In the genomic region with DNA sequence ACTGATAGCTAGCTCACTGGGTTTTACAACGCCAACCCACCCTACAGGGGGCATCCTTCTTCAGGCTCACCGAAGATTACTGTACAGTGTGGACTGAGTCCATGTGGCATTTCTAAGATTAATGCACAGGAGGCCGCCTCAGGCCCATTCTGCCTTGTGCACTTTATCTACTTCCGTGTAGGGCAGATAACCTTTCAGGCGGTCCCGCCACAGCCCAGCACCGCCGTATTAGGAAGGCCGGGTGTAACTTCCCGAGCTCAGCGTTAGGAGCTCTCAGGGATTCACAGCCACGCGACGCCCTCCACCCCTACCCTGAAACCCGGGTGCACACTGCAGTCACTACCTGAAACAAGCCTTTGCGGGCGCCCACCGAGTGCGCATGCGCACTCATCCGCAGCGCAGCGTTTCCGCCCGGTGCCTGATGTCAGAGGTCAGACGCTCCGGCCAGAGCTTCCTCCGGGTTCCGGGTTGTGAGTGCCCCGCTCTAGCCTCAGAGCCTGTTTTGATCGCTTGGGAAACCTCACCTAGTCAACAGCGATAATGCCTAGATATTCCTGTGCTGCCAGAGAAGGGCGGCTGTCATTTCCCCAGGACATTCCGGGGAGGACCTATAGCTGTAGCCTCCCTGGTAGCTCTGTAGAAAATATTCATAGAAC, we compare ENCODE assay signal across 8 mouse cellular contexts. TPM values are rescaled to one million over a fixed set of nuclear protein-coding genes. Genes with fewer than 3 reads are reported as not detected.
DNase-seq lines count a peak whose midpoint lies in the region; ATAC-seq lines count a peak whose summit lies in the region.

No protein-coding gene starts in this region.

- WGBS in intestine, embryonic 14.5 days, result 3% methylated on average over 34 of the region's 34 CpGs

- peak overlapping the region; percentile 45 for H3K9ac ChIP-seq in intestine, embryonic 14.5 days (ENCODE audit: low read length)

- peak overlapping the region; percentile 52 for H3K4me3 ChIP-seq in intestine, embryonic 14.5 days (ENCODE audit: low read depth, low read length)

- ATAC-seq in intestine, embryonic 14.5 days (replicated peaks; ENCODE audit: low FRiP score, low TSS enrichment, low read depth), result peak; percentile 92
- ATAC-seq in megakaryocyte-erythroid progenitor cell, adult 5-6 weeks (replicated peaks; ENCODE audit: low FRiP score, low TSS enrichment, poor library complexity, severe bottlenecking), result peak; percentile 86

- H3K4me1 ChIP-seq in intestine, embryonic 14.5 days (replicated peaks; ENCODE audit: control insufficient read depth, insufficient read depth, low read length), result peaks cover 4% of the 10 kb centered on the region; the same call in 1 of the 2 replicates

- no peaks in the 10 kb centered on the region for H3K27me3 ChIP-seq in intestine, embryonic 14.5 days (replicated peaks; ENCODE audit: control insufficient read depth, insufficient read depth, low read length)

- peak overlapping the region; percentile 73 for H3K27ac ChIP-seq in intestine, embryonic 14.5 days (ENCODE audit: low read depth)

- no peaks in the 10 kb centered on the region for H3K36me3 ChIP-seq in intestine, embryonic 14.5 days (ENCODE audit: control insufficient read depth, insufficient read depth, low read length)

- H3K9me3 ChIP-seq in intestine, embryonic 14.5 days (ENCODE audit: control insufficient read depth, low read length), result no peaks in the 10 kb centered on the region

- DNase-seq in adrenal gland, adult 18-20 months (ENCODE audit: low spot score in 2 of 2), result peak; percentile 87 to 89
- peak; percentile 76 for DNase-seq in embryo, embryonic 11.5 days (ENCODE audit: low read depth, low spot score)
- peak; percentile 85 to 90 for DNase-seq in gastrocnemius, postnatal 36 days
- DNase-seq in intestine, embryonic 14.5 days (ENCODE audit: low spot score), result peak; percentile 92
- DNase-seq in left cerebral cortex, postnatal 14 days (ENCODE audit: low spot score in 2 of 2), result peak; percentile 87 to 91
- peak; percentile 86 for DNase-seq in right cerebral cortex, postnatal 14 days
- DNase-seq in urinary bladder, postnatal 25 days (ENCODE audit: low spot score), result peak; percentile 85

- peak overlapping the region; percentile 52 for H3K4me2 ChIP-seq in intestine, embryonic 14.5 days (ENCODE audit: low read length)

- intact Hi-C loops in gastrocnemius, postnatal 36 days (cut with DNase I), result loop anchor here (5.0 kb wide), 1 partner anchor 124 kb away; the partner anchor contains the start of gene Top2b
- intact Hi-C loops in left cerebral cortex, postnatal 14 days (cut with DNase I), result no loop called here

RNA-seq across cellular contexts. Expression of gene Ngly1, which starts 6.0 kb away (rescaled TPM):
- total RNA-seq in adrenal gland, adult 18-20 months (2021), result 10 to 100 TPM; 44.1 to 44.8 TPM
- 10 to 100 TPM; 46.5 to 50.7 TPM for total RNA-seq in gastrocnemius, postnatal 36 days (2021)
- polyA plus RNA-seq in intestine, embryonic 14.5 days (2014; fragmentation: Nextera tagmentation; extraction: Ambion mirVana), result 32.1 and 35.7 TPM in 2 replicates
- total RNA-seq in left cerebral cortex, postnatal 14 days (2021), result 10 to 100 TPM; 32.9 to 33.5 TPM
- total RNA-seq in megakaryocyte-erythroid progenitor cell, adult 5-6 weeks (2014; fragmentation: Nextera tagmentation), result 54.2 and 55.1 TPM in 2 replicates
- 47.7 and 57.5 TPM in 2 replicates for total RNA-seq in megakaryocyte-erythroid progenitor cell, adult 5-6 weeks (2017)

RNA-seq across cellular contexts. Expression of gene Oxsm, which starts 6.5 kb away (rescaled TPM):
- total RNA-seq in adrenal gland, adult 18-20 months (2021), result 10 to 100 TPM; 15.7 to 16.7 TPM
- total RNA-seq in gastrocnemius, postnatal 36 days (2021), result 10 to 100 TPM in 1 of 2 experiments, 1 to 10 TPM in 1; 9.3 to 11.6 TPM
- 2.1 and 2.6 TPM in 2 replicates for polyA plus RNA-seq in intestine, embryonic 14.5 days (2014; fragmentation: Nextera tagmentation; extraction: Ambion mirVana)
- 10 to 100 TPM in 1 of 2 experiments, 1 to 10 TPM in 1; 9.2 to 10.7 TPM for total RNA-seq in left cerebral cortex, postnatal 14 days (2021)
- total RNA-seq in megakaryocyte-erythroid progenitor cell, adult 5-6 weeks (2014; fragmentation: Nextera tagmentation), result 6.3 and 11.8 TPM in 2 replicates
- 8.4 and 9.7 TPM in 2 replicates for total RNA-seq in megakaryocyte-erythroid progenitor cell, adult 5-6 weeks (2017)

Comparison
In these comparisons a context has a peak if more than half of its experiments do, and no peak if none do; other contexts are left out.
1. Peak in every context shown above with its lines: DNase-seq, ATAC-seq, H3K4me3 ChIP-seq and H3K27ac ChIP-seq.